Mouse (Mus musculus) heart, embryonic 15.5 days (tissue): ENCODE measurements around the gene Col4a3. TPM values are rescaled to one million over a fixed set of nuclear protein-coding genes. Genes with fewer than 3 reads are reported as not detected.
A peak's percentile ranks its signal among the peaks of the same experiment; 100 is the strongest.

Experiments used
- ATAC-seq: fragments of 200-750 bp; cut with Nextera tagmentation; replicated peaks from 2 replicates; pipeline ENCODE4 v1.8.0; 2017; ENCODE audit warnings: low read depth, moderate TSS enrichment; ENCODE audit not compliant: insufficient number of reproducible peaks, insufficient read depth, low FRiP score
- H3K27ac ChIP-seq: fragments of 300-500 bp; sonication (generic); 2 replicates; pipeline ENCODE4 v1.5.1; 2015; ENCODE audit warnings: mild to moderate bottlenecking, inconsistent platforms
- H3K27me3 ChIP-seq: fragments of 300-500 bp; sonication (generic); 2 replicates; pipeline ENCODE4 v1.6.1; 2015; ENCODE audit warnings: inconsistent platforms
- H3K36me3 ChIP-seq: fragments of 300-500 bp; sonication (generic); 2 replicates; pipeline ENCODE4 v1.6.1; 2015; ENCODE audit warnings: mild to moderate bottlenecking, inconsistent platforms
- H3K4me1 ChIP-seq: fragments of 300-500 bp; sonication (generic); replicated peaks from 2 replicates; pipeline ENCODE4 v1.6.1; 2015; ENCODE audit warnings: inconsistent platforms
- H3K4me2 ChIP-seq: fragments of 300-500 bp; sonication (generic); 2 replicates; pipeline ENCODE4 v1.6.1; 2015; ENCODE audit warnings: inconsistent platforms, mild to moderate bottlenecking, moderate library complexity
- H3K4me3 ChIP-seq: fragments of 300-500 bp; sonication (generic); 2 replicates; pipeline ENCODE4 v1.5.1; 2015; ENCODE audit warnings: mild to moderate bottlenecking, inconsistent platforms
- H3K9ac ChIP-seq: fragments of 300-500 bp; sonication (generic); 2 replicates; pipeline ENCODE4 v1.6.1; 2015; ENCODE audit warnings: mild to moderate bottlenecking, inconsistent platforms
- H3K9me3 ChIP-seq: fragments of 300-500 bp; sonication (generic); replicated peaks from 2 replicates; pipeline ENCODE4 v1.6.1; 2016; ENCODE audit warnings: inconsistent platforms
- WGBS: fragments of 180-500 bp; shearing (Covaris S2); methylation state at CpG from one replicate; pipeline ENCODE4 v1.1.7; 2015; ENCODE audit warnings: mixed read lengths; 5-methylcytosine and 5-hydroxymethylcytosine counted together
- polyA plus RNA-seq: library from polyadenylated mRNA; unstranded; fragments of >200 nt; fragmentation: Nextera tagmentation; extraction: Ambion mirVana; gene quantifications from 2 replicates; pipeline ENCODE4 v1.2.1, GENCODE M21; 2015

Gene Col4a3
- polyA plus RNA-seq, 1 experiment from 2014 or later = 0.74 TPM

DNA sequence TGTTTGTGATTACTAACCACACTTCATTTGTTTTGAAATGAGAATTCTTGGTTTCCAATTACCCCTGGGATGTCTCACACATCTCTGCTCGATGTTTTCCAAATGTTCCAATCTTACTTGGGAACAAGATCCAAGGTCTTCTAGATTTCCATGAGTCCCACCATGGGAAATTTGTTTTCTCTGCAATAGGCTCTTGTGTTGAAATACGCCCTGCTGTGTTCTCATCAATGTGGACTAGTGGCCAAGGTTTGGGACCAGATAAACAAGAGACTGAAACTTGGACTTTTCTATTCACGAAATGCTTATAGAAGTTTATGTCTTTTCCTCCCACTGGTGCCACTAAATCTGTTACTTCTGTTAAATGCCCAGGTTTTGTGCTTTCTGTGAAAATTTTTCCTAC is 11.0 kb upstream of the Col4a3 start:
- H3K4me2 ChIP-seq = no peak overlapping the region
- H3K4me3 ChIP-seq = no peak overlapping the region
- no peak overlapping the region for H3K9ac ChIP-seq
- H3K27ac ChIP-seq = no peak overlapping the region
- H3K4me1 ChIP-seq = peaks cover 9% of the 10 kb centered on the region
- ATAC-seq = no peak
- no peaks in the 10 kb centered on the region for H3K36me3 ChIP-seq
- H3K9me3 ChIP-seq = no peaks in the 10 kb centered on the region
- WGBS = 83% methylated on average over 3 of the region's 3 CpGs
- H3K27me3 ChIP-seq = no peaks in the 10 kb centered on the region

DNA sequence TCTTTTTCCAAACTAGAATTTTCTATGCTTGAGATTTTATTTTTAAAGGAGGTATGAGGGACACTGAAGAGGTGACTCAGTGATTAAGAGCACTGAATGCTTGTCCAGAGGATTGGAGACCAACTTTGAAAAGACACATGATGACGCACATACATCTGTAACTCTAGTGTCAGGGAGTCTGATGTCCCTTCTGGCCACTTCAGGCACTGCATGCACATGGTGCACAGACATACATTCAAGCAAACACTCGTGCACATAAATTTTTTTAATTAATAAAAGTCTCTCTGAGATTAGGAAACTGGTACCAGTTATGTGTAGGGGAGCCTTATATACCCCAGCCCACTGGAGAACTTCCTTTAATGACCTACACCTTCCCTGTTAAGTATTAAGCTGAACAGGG is 10.5 kb upstream of the Col4a3 start:
- WGBS = 80% methylated on average over 2 of the region's 2 CpGs
- Histone ChIP-seq H3K4me3 (no peak overlapping the region), H3K4me2 (no peak overlapping the region), H3K9me3 (no peaks in the 10 kb centered on the region), H3K36me3 (no peaks in the 10 kb centered on the region), H3K27me3 (no peaks in the 10 kb centered on the region), H3K27ac (no peak overlapping the region), H3K9ac (no peak overlapping the region), H3K4me1 (peaks cover 9% of the 10 kb centered on the region)
- no peak for ATAC-seq

DNA sequence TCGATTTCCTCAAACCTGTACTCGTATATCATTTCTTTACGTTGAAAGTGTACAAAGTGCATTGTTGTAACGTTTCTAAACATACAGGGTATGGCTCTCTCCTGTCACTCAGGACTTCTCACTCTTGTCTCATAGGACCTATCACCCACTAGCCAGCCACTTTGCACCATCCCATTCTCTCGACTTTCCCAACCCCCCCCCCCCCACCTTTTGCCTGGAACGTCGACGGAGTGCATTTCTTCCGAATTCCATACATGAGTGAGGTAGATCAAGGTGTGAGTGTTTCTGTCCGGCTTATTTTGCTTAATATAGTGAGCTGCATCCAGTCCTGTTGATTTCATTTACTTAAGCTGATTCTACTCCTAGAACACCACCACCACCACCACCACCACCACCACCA is 9.4 kb upstream of the Col4a3 start:
- Histone ChIP-seq H3K9ac (no peak overlapping the region), H3K27ac (no peak overlapping the region), H3K4me1 (peaks cover 9% of the 10 kb centered on the region), H3K36me3 (no peaks in the 10 kb centered on the region), H3K4me3 (no peak overlapping the region), H3K4me2 (no peak overlapping the region), H3K27me3 (no peaks in the 10 kb centered on the region), H3K9me3 (no peaks in the 10 kb centered on the region)
- WGBS = 71% methylated on average over 10 of the region's 10 CpGs
- no peak for ATAC-seq

DNA sequence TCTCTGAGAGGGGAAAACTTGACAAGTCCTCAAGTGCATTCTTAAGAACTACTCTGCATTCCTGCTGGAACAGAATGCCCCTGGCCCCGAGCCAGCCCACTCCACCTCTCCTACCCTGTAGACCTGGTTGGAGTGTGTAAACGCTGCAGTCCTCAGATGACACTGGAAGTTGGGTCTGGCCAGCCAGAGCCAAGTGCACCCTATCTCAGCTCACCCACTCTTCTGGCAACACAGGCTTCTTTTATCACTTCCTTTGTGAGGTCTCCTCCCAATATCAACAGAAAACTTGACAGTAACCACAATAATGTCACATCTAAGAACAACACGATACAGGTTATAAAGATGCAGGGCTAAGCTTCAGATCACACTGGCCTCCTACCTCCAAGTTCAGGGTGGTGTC is 8.8 kb upstream of the Col4a3 start:
- 0 out of 2 replicates have a peak overlapping the region, but pooled peaks have one; percentile 36 for H3K27ac ChIP-seq

DNA sequence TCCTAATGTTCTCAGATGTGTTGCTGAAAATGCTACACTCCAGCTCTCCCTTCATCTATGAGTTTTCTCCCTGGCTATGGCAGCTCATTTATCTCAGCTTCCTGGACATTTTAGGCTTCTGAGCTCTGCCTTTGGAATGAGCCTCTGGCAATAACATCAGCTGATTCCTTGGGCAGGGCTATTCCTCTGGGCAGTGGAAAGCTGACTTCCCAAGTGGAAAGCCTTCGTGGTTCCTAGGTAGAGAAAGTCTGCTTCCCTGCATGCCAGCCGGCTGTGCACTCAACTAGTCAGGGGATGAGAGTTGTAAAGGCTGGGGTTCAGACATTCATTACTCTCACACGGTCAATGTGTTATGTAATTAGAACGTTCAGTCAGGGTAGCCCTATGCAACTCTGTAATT is 8.4 kb upstream of the Col4a3 start:
- Histone ChIP-seq H3K27me3 (no peaks in the 10 kb centered on the region), H3K9me3 (no peaks in the 10 kb centered on the region), H3K9ac (no peak overlapping the region), H3K4me3 (no peak overlapping the region), H3K4me2 (no peak overlapping the region), H3K27ac (peak overlapping the region; percentile 36; the same call in 1 of the 2 replicates), H3K4me1 (peaks cover 9% of the 10 kb centered on the region), H3K36me3 (no peaks in the 10 kb centered on the region)
- WGBS = 43% methylated on average over 4 of the region's 4 CpGs
- 0 out of 2 replicates have a peak, but pooled peaks have one; percentile 4 for ATAC-seq

More for the DNA sequence above, 8.8 kb upstream of the Col4a3 start:
- Histone ChIP-seq H3K4me1 (peaks cover 9% of the 10 kb centered on the region), H3K4me2 (peak overlapping the region; percentile 4; the same call in 1 of the 2 replicates), H3K9ac (no peak overlapping the region), H3K4me3 (no peak overlapping the region), H3K27me3 (no peaks in the 10 kb centered on the region), H3K9me3 (no peaks in the 10 kb centered on the region), H3K36me3 (no peaks in the 10 kb centered on the region)
- 22% methylated on average over 3 of the region's 3 CpGs for WGBS
- ATAC-seq = peak; percentile 43; the same call in 1 of the 2 replicates

DNA sequence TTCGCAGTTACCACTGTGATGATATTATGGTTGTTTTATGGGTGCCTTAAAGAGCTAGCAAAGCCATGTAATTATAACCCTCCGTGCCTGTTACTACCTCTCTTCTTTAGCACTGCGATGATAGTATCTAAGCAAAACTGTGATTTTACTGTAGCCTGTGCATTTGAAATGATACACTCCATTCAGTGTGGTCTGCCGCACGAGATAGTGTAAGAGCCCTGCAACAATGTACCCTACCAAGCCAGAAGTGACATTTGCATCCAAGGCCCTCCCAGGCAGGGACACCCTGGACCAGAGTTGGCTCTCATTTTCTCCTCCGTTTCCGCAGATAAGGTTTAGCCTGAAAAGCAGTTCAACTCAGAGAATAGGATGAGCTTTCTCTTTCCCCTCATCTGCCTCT is 740 bp upstream of the Col4a3 start:
- no peak overlapping the region for H3K9ac ChIP-seq
- H3K9me3 ChIP-seq = no peaks in the 10 kb centered on the region
- H3K36me3 ChIP-seq = no peaks in the 10 kb centered on the region
- H3K4me2 ChIP-seq = peak overlapping the region; percentile 89; the same call in 1 of the 2 replicates
- H3K4me1 ChIP-seq = peaks cover 14% of the 10 kb centered on the region
- H3K4me3 ChIP-seq = peak overlapping the region; percentile 51; the same call in 1 of the 2 replicates
- peaks cover 35% of the 10 kb centered on the region for H3K27me3 ChIP-seq
- no peak for ATAC-seq
- 64% methylated on average over 7 of the region's 7 CpGs for WGBS
- H3K27ac ChIP-seq = no peak overlapping the region

DNA sequence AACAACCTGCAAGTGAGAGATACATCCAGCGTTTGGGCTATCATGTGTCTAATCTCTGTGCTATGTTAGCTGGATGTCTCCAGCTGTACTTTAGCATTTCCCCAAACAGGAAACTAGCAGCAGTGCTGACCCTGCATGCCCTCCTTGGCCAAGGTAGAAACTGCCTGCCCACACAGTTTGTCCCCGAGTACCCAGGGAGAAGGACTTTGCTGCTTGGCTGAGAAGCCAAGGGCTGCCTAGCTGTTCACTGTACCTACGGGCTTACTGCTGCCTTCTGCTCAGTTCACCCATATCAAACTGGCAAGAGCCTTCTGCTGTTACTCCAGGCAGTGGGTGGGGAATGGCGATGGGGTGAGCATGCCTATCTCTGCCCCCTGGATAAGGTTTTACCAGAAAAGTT is 3.5 kb downstream of the Col4a3 start:
- no peaks in the 10 kb centered on the region for H3K9me3 ChIP-seq
- no peak overlapping the region for H3K9ac ChIP-seq
- 54% methylated on average over 4 of the region's 4 CpGs for WGBS
- no peak overlapping the region for H3K4me2 ChIP-seq
- no peak overlapping the region for H3K27ac ChIP-seq
- ATAC-seq = no peak
- no peak overlapping the region for H3K4me3 ChIP-seq
- peaks cover 26% of the 10 kb centered on the region for H3K27me3 ChIP-seq
- peaks cover 14% of the 10 kb centered on the region for H3K4me1 ChIP-seq
- no peaks in the 10 kb centered on the region for H3K36me3 ChIP-seq

DNA sequence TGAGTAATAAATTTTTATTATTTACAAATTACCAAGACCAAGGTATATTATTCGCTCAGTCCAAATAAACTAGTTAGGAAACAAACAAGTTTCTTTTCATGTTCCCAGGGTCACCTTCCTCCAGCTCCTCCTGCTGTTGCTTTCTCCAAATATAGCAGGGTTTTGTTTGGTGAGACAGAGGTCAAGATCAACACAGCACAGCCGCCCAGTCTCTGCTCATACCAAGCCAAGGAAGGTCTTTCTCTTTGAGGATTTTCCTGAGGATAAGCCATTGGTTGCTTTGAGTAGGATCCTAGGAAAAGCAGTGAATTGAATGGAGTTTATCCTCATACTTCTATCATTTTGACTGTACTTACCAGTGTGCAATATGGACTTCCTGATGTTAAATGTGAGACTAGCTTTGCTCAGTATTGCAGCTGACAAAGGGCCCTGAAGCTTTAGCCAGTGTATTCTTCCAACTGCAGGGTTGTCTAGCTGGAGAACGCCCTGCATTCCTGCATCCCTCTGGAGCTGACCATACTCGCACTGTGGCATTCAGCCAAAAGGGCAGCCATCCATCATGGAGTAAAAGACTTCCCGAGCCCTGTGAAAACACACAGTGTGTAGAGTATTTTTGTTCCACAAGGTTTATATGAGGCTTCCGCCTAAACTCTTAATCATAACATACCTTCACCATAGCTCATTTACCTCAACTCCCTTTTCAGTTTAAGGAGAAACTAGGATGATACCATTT is 10.3 kb downstream of the Col4a3 start:
- H3K4me3 ChIP-seq = no peak overlapping the region
- no peak for ATAC-seq
- H3K4me1 ChIP-seq = peaks cover 5% of the 10 kb centered on the region
- no peaks in the 10 kb centered on the region for H3K9me3 ChIP-seq
- no peaks in the 10 kb centered on the region for H3K27me3 ChIP-seq
- H3K4me2 ChIP-seq = no peak overlapping the region
- no peak overlapping the region for H3K9ac ChIP-seq
- H3K36me3 ChIP-seq = no peaks in the 10 kb centered on the region
- WGBS = 39% methylated on average over 6 of the region's 6 CpGs
- no peak overlapping the region for H3K27ac ChIP-seq

DNA sequence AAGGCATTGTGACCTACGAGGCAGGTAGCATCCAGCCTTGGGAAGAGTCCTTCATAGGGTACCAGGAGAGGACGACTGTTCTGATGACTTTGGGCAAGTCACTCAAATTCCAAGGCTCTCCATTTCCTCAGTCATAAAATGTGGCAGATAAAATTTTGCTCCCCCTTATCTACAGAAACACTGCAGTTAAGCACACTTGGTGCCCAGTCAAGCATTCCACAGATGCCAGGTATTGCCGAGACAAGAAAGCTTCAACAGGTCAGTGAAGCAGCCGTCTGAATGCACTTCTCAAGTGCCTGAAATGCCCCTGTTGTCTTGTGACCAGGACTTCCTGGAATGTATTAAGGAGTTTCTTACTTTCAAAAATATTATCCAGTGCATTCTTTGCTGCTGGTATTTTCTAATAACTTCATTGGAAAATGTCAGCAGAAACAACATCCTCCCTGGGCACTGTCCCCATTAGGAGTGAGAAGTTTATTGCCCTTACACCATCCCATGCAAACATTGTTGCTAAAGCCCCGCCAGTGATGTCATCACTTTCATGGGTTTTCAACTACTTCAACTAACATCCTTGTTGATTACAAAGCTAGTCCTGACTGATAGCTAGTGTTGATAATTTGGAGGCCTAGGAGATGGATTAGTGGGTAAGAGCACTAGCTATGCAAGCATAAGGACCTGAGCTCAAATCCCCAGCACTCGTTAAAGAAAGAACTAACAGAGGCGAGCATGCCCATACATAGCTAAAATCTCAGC is 16.7 kb downstream of the Col4a3 start:
- Histone ChIP-seq H3K4me1 (peaks cover 2% of the 10 kb centered on the region; the same call in 1 of the 2 replicates), H3K4me3 (no peak overlapping the region), H3K27me3 (no peaks in the 10 kb centered on the region), H3K9ac (no peak overlapping the region), H3K9me3 (no peaks in the 10 kb centered on the region), H3K4me2 (no peak overlapping the region), H3K36me3 (no peaks in the 10 kb centered on the region), H3K27ac (no peak overlapping the region)
- no peak for ATAC-seq
- 56% methylated on average over 7 of the region's 7 CpGs for WGBS

DNA sequence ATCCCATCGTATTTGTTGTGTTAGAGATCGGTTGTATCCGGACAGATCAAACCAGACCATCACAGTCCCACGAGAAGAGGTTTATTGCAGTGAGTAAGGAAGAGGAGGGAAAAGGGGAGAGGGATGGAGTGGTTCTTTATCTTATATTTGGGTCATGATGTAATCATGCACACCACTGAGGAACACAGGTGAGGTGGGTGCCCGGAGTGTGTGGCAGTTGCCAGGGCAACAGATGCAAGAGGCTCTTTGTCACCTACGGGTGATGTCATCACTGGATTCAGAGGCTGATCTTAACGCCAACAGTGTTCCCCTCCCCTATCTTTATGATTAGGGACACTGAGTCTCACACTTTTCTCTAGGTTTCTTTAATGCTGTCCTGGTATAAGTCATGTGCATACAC is 18.6 kb downstream of the Col4a3 start:
- no peaks in the 10 kb centered on the region for H3K27me3 ChIP-seq
- H3K4me1 ChIP-seq = peaks cover 2% of the 10 kb centered on the region; the same call in 1 of the 2 replicates
- H3K4me3 ChIP-seq = no peak overlapping the region
- H3K4me2 ChIP-seq = no peak overlapping the region
- H3K36me3 ChIP-seq = no peaks in the 10 kb centered on the region
- WGBS = 80% methylated on average over 7 of the region's 7 CpGs
- no peak overlapping the region for H3K27ac ChIP-seq
- no peak overlapping the region for H3K9ac ChIP-seq
- ATAC-seq = no peak
- no peaks in the 10 kb centered on the region for H3K9me3 ChIP-seq

DNA sequence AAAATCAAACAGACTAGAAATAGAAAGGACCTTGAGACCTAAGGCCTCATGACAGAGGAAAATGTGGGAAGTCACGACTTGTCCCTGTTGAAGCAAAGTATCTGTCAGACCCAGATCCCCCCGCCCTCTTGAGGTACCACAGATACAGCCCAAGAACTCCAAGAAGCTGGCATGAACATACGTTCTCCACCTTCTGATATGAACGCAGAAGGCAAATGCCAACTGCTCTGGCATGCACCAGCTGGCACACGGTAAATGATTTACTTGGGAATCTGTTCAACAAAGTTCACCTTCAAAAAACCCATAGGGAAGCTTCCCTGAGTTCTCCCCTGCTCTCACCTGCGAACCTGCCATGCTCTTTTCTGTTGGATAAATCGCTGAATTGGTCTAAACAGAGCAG is 19.1 kb downstream of the Col4a3 start:
- no peak overlapping the region for H3K4me2 ChIP-seq
- ATAC-seq = no peak
- H3K4me1 ChIP-seq = peaks cover 2% of the 10 kb centered on the region; the same call in 1 of the 2 replicates
- WGBS = 79% methylated on average over 7 of the region's 7 CpGs
- H3K4me3 ChIP-seq = no peak overlapping the region
- no peaks in the 10 kb centered on the region for H3K27me3 ChIP-seq
- no peak overlapping the region for H3K27ac ChIP-seq
- H3K9ac ChIP-seq = no peak overlapping the region
- no peaks in the 10 kb centered on the region for H3K9me3 ChIP-seq
- H3K36me3 ChIP-seq = no peaks in the 10 kb centered on the region
